Mouse (Mus musculus): ENCODE results near the gene Pdia6. TPM values are rescaled to one million over a fixed set of nuclear protein-coding genes. Genes with fewer than 3 reads are reported as not detected.

Pdia6 gene
- total and polyA plus RNA-seq, 3 experiments: 36.2 to 122 (median 106) TPM

DNA sequence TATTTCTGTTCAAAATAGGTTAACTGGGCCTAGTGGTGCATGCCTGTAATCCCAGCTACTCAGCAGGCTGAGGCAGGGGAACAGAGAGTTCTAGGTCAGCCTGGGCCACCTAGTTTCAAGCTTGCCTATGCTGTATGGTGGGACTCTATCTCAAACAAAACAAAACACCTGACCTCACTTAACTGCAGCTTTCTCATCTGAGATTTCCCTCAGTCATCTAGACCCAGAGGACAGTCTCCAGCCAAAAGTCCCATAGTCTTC, 27.0 kb upstream of the Pdia6 start:
- Histone ChIP-seq H3K27me3 (ENCODE audit: control insufficient read depth, insufficient read depth, low read length) (no peaks in the 10 kb centered on the region), H3K4me3 (no peak overlapping the region), H3K4me1 (ENCODE audit: control insufficient read depth, insufficient read depth, low read length) (no peaks in the 10 kb centered on the region), H3K27ac (no peak overlapping the region), H3K79me2 (replicated peaks; ENCODE audit: control insufficient read depth, insufficient read depth, low read length) (no peaks in the 10 kb centered on the region), H3K9ac (ENCODE audit: low read depth, low read length) (no peak overlapping the region), H3K36me3 (ENCODE audit: control insufficient read depth, insufficient read depth, low read length) (no peaks in the 10 kb centered on the region)
- intact Hi-C loops (cut with DNase I): no loop called here
- no peak for TF ChIP-seq CTCF (IDR thresholded peaks at IDR 0.05)
- no peak for TF ChIP-seq POLR2A (IDR thresholded peaks at IDR 0.05; ENCODE audit: insufficient read depth, low read depth, low read length)
- no peak for TF ChIP-seq EP300 (IDR thresholded peaks at IDR 0.05; ENCODE audit: insufficient read depth, low read depth, low read length)
- DNase-seq: no peak

DNA sequence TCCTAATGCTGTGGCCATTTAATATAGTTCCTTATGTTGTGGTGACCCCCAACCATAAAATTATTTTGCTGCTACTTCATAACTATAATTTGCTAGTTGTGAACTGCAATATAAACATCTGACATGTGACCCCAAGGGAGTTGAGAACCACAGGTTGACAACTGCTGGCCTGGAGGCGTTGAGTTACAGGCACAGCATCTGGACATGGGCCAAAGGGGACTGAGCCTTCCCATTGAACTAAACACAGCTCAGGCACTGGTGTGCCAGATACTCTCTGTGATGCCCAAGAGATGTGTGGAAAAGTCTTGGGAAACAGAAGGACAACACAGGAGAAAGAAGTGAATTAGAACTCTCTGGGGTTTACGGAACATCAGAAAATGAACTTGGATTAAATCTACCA, 25.3 kb upstream of the Pdia6 start:
- no peak overlapping the region for H3K9ac ChIP-seq (ENCODE audit: low read depth, low read length)
- H3K27ac ChIP-seq: no peak overlapping the region
- 62% methylated on average over 2 of the region's 2 CpGs for WGBS
- no peaks in the 10 kb centered on the region for H3K36me3 ChIP-seq (ENCODE audit: control insufficient read depth, insufficient read depth, low read length)
- H3K79me2 ChIP-seq (replicated peaks; ENCODE audit: control insufficient read depth, insufficient read depth, low read length): no peaks in the 10 kb centered on the region
- intact Hi-C loops (cut with DNase I): no loop called here
- no peaks in the 10 kb centered on the region for H3K27me3 ChIP-seq (ENCODE audit: control insufficient read depth, insufficient read depth, low read length)
- H3K4me3 ChIP-seq: no peak overlapping the region
- TF ChIP-seq EP300 (IDR thresholded peaks at IDR 0.05; ENCODE audit: insufficient read depth, low read depth, low read length) (no peak), CTCF (IDR thresholded peaks at IDR 0.05) (no peak), POLR2A (IDR thresholded peaks at IDR 0.05; ENCODE audit: insufficient read depth, low read depth, low read length) (no peak)
- H3K4me1 ChIP-seq (ENCODE audit: control insufficient read depth, insufficient read depth, low read length): no peaks in the 10 kb centered on the region
- no peak for DNase-seq

DNA sequence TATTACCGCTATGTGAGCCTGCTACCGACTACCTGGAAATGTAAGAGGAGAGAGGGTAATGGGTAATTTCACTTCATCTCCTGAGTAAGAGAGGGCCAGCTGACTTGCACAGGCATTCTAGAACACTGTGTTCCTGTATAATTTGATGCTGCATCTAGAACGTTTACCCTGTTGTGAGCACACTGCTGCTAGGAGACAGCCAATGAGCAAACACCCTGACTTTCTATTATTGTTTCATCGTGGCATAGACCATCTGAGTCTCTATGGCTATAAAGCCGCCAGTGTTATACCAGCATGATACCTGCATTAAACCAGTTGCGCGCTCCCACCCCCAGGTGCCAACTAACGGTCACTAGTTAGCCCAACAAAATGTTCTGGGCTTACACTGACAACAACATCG, 24.7 kb upstream of the Pdia6 start:
- no peak for TF ChIP-seq EP300 (IDR thresholded peaks at IDR 0.05; ENCODE audit: insufficient read depth, low read depth, low read length)
- no peak for TF ChIP-seq CTCF (IDR thresholded peaks at IDR 0.05)
- TF ChIP-seq POLR2A (IDR thresholded peaks at IDR 0.05; ENCODE audit: insufficient read depth, low read depth, low read length): no peak
- WGBS: 90% methylated on average over 9 of the region's 9 CpGs
- H3K9ac ChIP-seq (ENCODE audit: low read depth, low read length): no peak overlapping the region

DNA sequence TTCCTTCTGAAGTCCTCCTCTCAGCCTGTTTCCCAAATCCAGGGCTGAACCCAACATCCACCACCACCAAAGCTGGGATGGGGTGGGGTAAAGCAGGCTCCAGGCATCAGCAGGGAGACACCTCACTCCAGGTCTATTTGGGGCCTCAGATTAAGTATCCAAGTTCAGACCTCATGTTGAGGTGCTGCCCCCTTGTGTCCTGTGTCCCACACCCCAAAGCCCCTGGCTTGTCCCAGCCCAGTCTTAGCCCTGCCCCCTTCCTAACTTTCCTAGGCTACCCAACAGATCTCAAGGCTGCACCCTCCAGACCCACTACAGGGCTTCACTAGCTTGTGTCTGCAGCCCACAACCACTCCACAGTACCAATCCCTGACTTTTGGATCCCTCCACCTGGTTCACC, 24.3 kb upstream of the Pdia6 start:
- Histone ChIP-seq H3K27me3 (ENCODE audit: control insufficient read depth, insufficient read depth, low read length) (no peaks in the 10 kb centered on the region), H3K4me3 (no peak overlapping the region), H3K79me2 (replicated peaks; ENCODE audit: control insufficient read depth, insufficient read depth, low read length) (no peaks in the 10 kb centered on the region), H3K9ac (ENCODE audit: low read depth, low read length) (no peak overlapping the region), H3K27ac (no peak overlapping the region), H3K4me1 (ENCODE audit: control insufficient read depth, insufficient read depth, low read length) (no peaks in the 10 kb centered on the region), H3K36me3 (ENCODE audit: control insufficient read depth, insufficient read depth, low read length) (no peaks in the 10 kb centered on the region)
- intact Hi-C loops (cut with DNase I): no loop called here
- TF ChIP-seq EP300 (IDR thresholded peaks at IDR 0.05; ENCODE audit: insufficient read depth, low read depth, low read length): no peak
- peak; percentile 10; the same call in 1 of the 2 replicates for TF ChIP-seq CTCF (IDR thresholded peaks at IDR 0.05)
- DNase-seq: no peak

More for the DNA sequence above, 24.7 kb upstream of the Pdia6 start:
- intact Hi-C loops (cut with DNase I): no loop called here
- Histone ChIP-seq H3K4me3 (no peak overlapping the region), H3K4me1 (ENCODE audit: control insufficient read depth, insufficient read depth, low read length) (no peaks in the 10 kb centered on the region), H3K27me3 (ENCODE audit: control insufficient read depth, insufficient read depth, low read length) (no peaks in the 10 kb centered on the region), H3K27ac (no peak overlapping the region), H3K79me2 (replicated peaks; ENCODE audit: control insufficient read depth, insufficient read depth, low read length) (no peaks in the 10 kb centered on the region), H3K36me3 (ENCODE audit: control insufficient read depth, insufficient read depth, low read length) (no peaks in the 10 kb centered on the region)
- no peak for DNase-seq

DNA sequence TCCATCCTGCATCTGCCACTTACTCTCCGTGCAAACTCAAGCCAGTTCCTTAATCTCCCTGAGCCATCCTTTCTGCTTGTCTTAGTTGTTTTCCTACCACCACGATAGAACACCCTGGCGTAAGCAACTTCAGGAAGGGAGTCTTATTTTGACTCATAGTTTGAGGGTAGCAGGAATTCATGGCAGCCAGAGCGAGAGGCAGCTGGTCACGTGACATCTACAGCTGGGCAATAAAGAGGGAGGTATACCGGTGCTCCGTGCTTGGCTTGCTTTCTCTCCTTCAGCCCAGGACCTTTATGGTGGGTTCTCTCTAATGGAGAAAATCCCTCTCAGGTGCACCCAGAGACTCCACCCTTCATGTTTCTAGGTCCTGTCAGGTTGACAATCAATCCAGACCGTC, 15.4 kb upstream of the Pdia6 start:
- no peak for DNase-seq
- H3K27me3 ChIP-seq (ENCODE audit: control insufficient read depth, insufficient read depth, low read length): no peaks in the 10 kb centered on the region
- intact Hi-C loops (cut with DNase I): no loop called here
- H3K4me1 ChIP-seq (ENCODE audit: control insufficient read depth, insufficient read depth, low read length): no peaks in the 10 kb centered on the region
- no peaks in the 10 kb centered on the region for H3K36me3 ChIP-seq (ENCODE audit: control insufficient read depth, insufficient read depth, low read length)
- no peak for TF ChIP-seq CTCF (IDR thresholded peaks at IDR 0.05)
- no peak for TF ChIP-seq POLR2A (IDR thresholded peaks at IDR 0.05; ENCODE audit: insufficient read depth, low read depth, low read length)
- TF ChIP-seq EP300 (IDR thresholded peaks at IDR 0.05; ENCODE audit: insufficient read depth, low read depth, low read length): no peak
- H3K79me2 ChIP-seq (replicated peaks; ENCODE audit: control insufficient read depth, insufficient read depth, low read length): no peaks in the 10 kb centered on the region
- H3K4me3 ChIP-seq: no peak overlapping the region
- no peak overlapping the region for H3K9ac ChIP-seq (ENCODE audit: low read depth, low read length)
- WGBS: 58% methylated on average over 8 of the region's 8 CpGs
- H3K27ac ChIP-seq: no peak overlapping the region

DNA sequence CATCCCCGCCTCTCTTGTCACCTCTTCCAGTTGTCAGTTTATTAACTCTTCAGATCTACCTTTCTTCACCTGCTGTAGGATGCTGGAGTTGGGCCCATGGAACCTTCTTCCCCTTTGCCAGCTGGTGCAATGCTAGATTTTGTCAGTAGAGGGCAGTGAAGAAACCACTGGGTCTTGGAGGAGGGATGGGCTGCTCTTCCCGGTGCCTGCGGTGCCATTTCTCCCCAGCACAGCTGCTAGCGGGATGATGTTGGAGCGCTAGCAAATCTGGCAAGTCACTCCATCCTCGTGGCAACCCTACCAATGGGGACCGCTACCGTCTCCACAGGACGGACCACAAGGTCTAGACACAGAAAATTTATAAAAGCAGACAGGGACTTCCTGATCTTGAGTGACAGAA, 13.3 kb upstream of the Pdia6 start:
- Histone ChIP-seq H3K27me3 (ENCODE audit: control insufficient read depth, insufficient read depth, low read length) (no peaks in the 10 kb centered on the region), H3K4me3 (no peak overlapping the region), H3K9ac (ENCODE audit: low read depth, low read length) (no peak overlapping the region), H3K27ac (no peak overlapping the region), H3K79me2 (replicated peaks; ENCODE audit: control insufficient read depth, insufficient read depth, low read length) (no peaks in the 10 kb centered on the region), H3K4me1 (ENCODE audit: control insufficient read depth, insufficient read depth, low read length) (no peaks in the 10 kb centered on the region), H3K36me3 (ENCODE audit: control insufficient read depth, insufficient read depth, low read length) (no peaks in the 10 kb centered on the region)
- intact Hi-C loops (cut with DNase I): no loop called here
- TF ChIP-seq CTCF (IDR thresholded peaks at IDR 0.05) (peak; percentile 87), EP300 (IDR thresholded peaks at IDR 0.05; ENCODE audit: insufficient read depth, low read depth, low read length) (no peak), POLR2A (IDR thresholded peaks at IDR 0.05; ENCODE audit: insufficient read depth, low read depth, low read length) (no peak)
- peak; percentile 33 to 45 for DNase-seq
- 11% methylated on average over 9 of the region's 9 CpGs for WGBS
